ENCODE assay signal across 10 mouse cellular contexts in genomic region chr12:104614240-104614639, GRCm38 (mm10).
DNase-seq lines count a peak whose midpoint lies in the region; ATAC-seq and TF ChIP-seq lines count a peak whose summit lies in the region.
"Had no signal": no experiment of that assay in that cellular context is flagged by ENCODE, and none has a peak within 500 bp of the region (broad histone marks: within the 10 kb centered on the region; RNA-seq: fewer than 3 reads in every experiment).

No protein-coding gene starts in this region.

- ATAC-seq in kidney, postnatal 0 days (replicated peaks; ENCODE audit: low FRiP score, low read depth) = 0 out of 2 replicates have a peak, but pooled peaks have one; percentile 46
- ATAC-seq in kidney, embryonic 15.5 days (replicated peaks; ENCODE audit: low FRiP score) = no peak; the same call in 1 of the 2 replicates
- ATAC-seq: inflammation-experienced regulatory T-cells, adult 6 months had no signal

- peak; percentile 36 for DNase-seq in kidney, postnatal 0 days (ENCODE audit: low spot score)
- peak; percentile 36 for DNase-seq in ES-E14 (ENCODE audit: low read depth, low spot score)
- DNase-seq in brain, embryonic 14.5 days (ENCODE audit: low read depth) = peak; percentile 45
- peak; percentile 19 for DNase-seq in kidney, postnatal 14 days
- no peak for DNase-seq in cerebellum, adult 18-20 months
- no peak for DNase-seq in hindbrain, embryonic 10.5 days (ENCODE audit: low spot score)

- no peak overlapping the region for H3K9ac ChIP-seq in kidney, postnatal 0 days (ENCODE audit: low read depth, low read length)
- no peak overlapping the region for H3K9ac ChIP-seq in kidney, embryonic 15.5 days
- no peak overlapping the region; the same call in 1 of the 2 replicates for H3K9ac ChIP-seq in ES-E14 (ENCODE audit: insufficient read depth, low read depth, low read length, poor library complexity, severe bottlenecking)
- H3K9ac ChIP-seq: limb, embryonic 15.5 days had no signal

- H3K27me3 ChIP-seq in kidney, postnatal 0 days (ENCODE audit: insufficient read depth, low read length) = no peaks in the 10 kb centered on the region
- H3K27me3 ChIP-seq in kidney, embryonic 15.5 days = no peaks in the 10 kb centered on the region
- H3K27me3 ChIP-seq in hindbrain, embryonic 10.5 days (ENCODE audit: insufficient read depth, poor library complexity, severe bottlenecking) = no peaks in the 10 kb centered on the region
- H3K27me3 ChIP-seq: limb, embryonic 15.5 days had no signal

- no peak for TF ChIP-seq CTCF in kidney, postnatal 0 days (IDR thresholded peaks at IDR 0.05; ENCODE audit: low read depth)
- no peak for TF ChIP-seq CTCF in brain, embryonic 14.5 days (IDR thresholded peaks at IDR 0.05; ENCODE audit: borderline replicate concordance, extremely low read depth, insufficient read depth, insufficient read length)

- H3K9me3 ChIP-seq in kidney, postnatal 0 days (replicated peaks; ENCODE audit: low read length) = no peaks in the 10 kb centered on the region
- H3K9me3 ChIP-seq in kidney, embryonic 15.5 days (replicated peaks) = no peaks in the 10 kb centered on the region
- H3K9me3 ChIP-seq in ES-E14 (ENCODE audit: control insufficient read depth, insufficient read depth, low read depth, low read length) = no peaks in the 10 kb centered on the region
- no peaks in the 10 kb centered on the region for H3K9me3 ChIP-seq in hindbrain, embryonic 10.5 days
- H3K9me3 ChIP-seq: limb, embryonic 15.5 days had no signal

- no peak overlapping the region for H3K27ac ChIP-seq in kidney, postnatal 0 days
- no peak overlapping the region for H3K27ac ChIP-seq in kidney, embryonic 15.5 days
- no peak overlapping the region for H3K27ac ChIP-seq in ES-E14 (ENCODE audit: insufficient read depth, low read depth, low read length, poor library complexity, severe bottlenecking)
- no peak overlapping the region; the same call in 1 of the 2 replicates for H3K27ac ChIP-seq in hindbrain, embryonic 10.5 days
- H3K27ac ChIP-seq: limb, embryonic 15.5 days; macrophage had no signal

- in situ Hi-C loops in ES-E14 (cut with MboI; ENCODE audit: low sequenced_read_pairs in 2 of 2, unreplicated experiment in 2 of 2) = no loop called here

- H3K4me1 ChIP-seq in kidney, postnatal 0 days (replicated peaks; ENCODE audit: insufficient read depth, low read length) = no peaks in the 10 kb centered on the region
- no peaks in the 10 kb centered on the region for H3K4me1 ChIP-seq in kidney, embryonic 15.5 days
- H3K4me1 ChIP-seq in ES-E14 (ENCODE audit: control insufficient read depth in 2 of 2, insufficient read depth in 2 of 2, low read length in 2 of 2, poor library complexity in 1 of 2) = no peaks in the 10 kb centered on the region; a peak in 1 of 4 replicates
- H3K4me1 ChIP-seq in hindbrain, embryonic 10.5 days (replicated peaks) = peaks cover 5% of the 10 kb centered on the region; the same call in 1 of the 2 replicates

- TF ChIP-seq POLR2A in brain, embryonic 14.5 days (IDR thresholded peaks at IDR 0.05; ENCODE audit: borderline replicate concordance, extremely low read depth, insufficient read depth, insufficient read length, poor library complexity, severe bottlenecking) = no peak

- WGBS in kidney, postnatal 0 days = 56% methylated on average over 8 of the region's 8 CpGs
- 71% methylated on average over 8 of the region's 8 CpGs for WGBS in kidney, embryonic 15.5 days
- WGBS in hindbrain, embryonic 10.5 days = 67% methylated on average over 8 of the region's 8 CpGs

- no peak overlapping the region for H3K4me2 ChIP-seq in kidney, postnatal 0 days (ENCODE audit: low read length)
- no peak overlapping the region for H3K4me2 ChIP-seq in kidney, embryonic 15.5 days
- H3K4me2 ChIP-seq: limb, embryonic 15.5 days had no signal

- no peaks in the 10 kb centered on the region for H3K36me3 ChIP-seq in kidney, postnatal 0 days (ENCODE audit: insufficient read depth, low read length)
- no peaks in the 10 kb centered on the region for H3K36me3 ChIP-seq in kidney, embryonic 15.5 days
- no peaks in the 10 kb centered on the region for H3K36me3 ChIP-seq in ES-E14 (ENCODE audit: control insufficient read depth, insufficient read depth, low read length, poor library complexity, severe bottlenecking)
- H3K36me3 ChIP-seq in hindbrain, embryonic 10.5 days = no peaks in the 10 kb centered on the region
- H3K36me3 ChIP-seq: limb, embryonic 15.5 days had no signal

- H3K4me3 ChIP-seq in kidney, postnatal 0 days (replicated peaks; ENCODE audit: low read depth, low read length) = no peak overlapping the region
- no peak overlapping the region for H3K4me3 ChIP-seq in kidney, embryonic 15.5 days (replicated peaks)
- peak overlapping the region in 1 of 2 experiments; percentile 63; a peak in 3 of 4 replicates for H3K4me3 ChIP-seq in ES-E14 (ENCODE audit: insufficient read depth in 1 of 2, low read depth in 1 of 2, low read length in 2 of 2, poor library complexity in 1 of 2, severe bottlenecking in 1 of 2)
- no peak overlapping the region for H3K4me3 ChIP-seq in hindbrain, embryonic 10.5 days
- H3K4me3 ChIP-seq: limb, embryonic 15.5 days had no signal

TF ChIP-seq in ES-E14, 5 proteins besides CTCF, POLR2A, EP300 and RAD21:
- TF ChIP-seq CHD2 (IDR thresholded peaks at IDR 0.05; ENCODE audit: low read depth, low read length) (peak; percentile 54; the same call in 1 of the 2 replicates), ZC3H11A (IDR thresholded peaks at IDR 0.05; ENCODE audit: borderline replicate concordance, low read depth, low read length) (no peak), HCFC1 (IDR thresholded peaks at IDR 0.05; ENCODE audit: borderline replicate concordance, insufficient read depth, low read length) (no peak), MAFK (IDR thresholded peaks at IDR 0.05; ENCODE audit: insufficient read depth, low read depth, low read length) (no peak), ZNF384 (IDR thresholded peaks at IDR 0.05; ENCODE audit: low read depth, low read length) (no peak)

Comparison
In these comparisons a context has a peak if more than half of its experiments do, and no peak if none do; other contexts are left out.
1. DNase-seq: peak in kidney, postnatal 0 days (single experiment), ES-E14 (single experiment), brain, embryonic 14.5 days (single experiment) and kidney, postnatal 14 days (single experiment); none in cerebellum, adult 18-20 months (0 of 2) and hindbrain, embryonic 10.5 days (single experiment).